Mouse (Mus musculus): Measurements from ENCODE around the gene Pcnx3. TPM values are rescaled to one million over a fixed set of nuclear protein-coding genes. Genes with fewer than 3 reads are reported as not detected.

The Pcnx3 gene
- total RNA-seq, 2 experiments from 2014 or later = 34.7 to 37.9 TPM

Small RNA genes within 50 kb of the gene (microRNA-seq; reads per million reads assigned to microRNA genes)
- 0 to 0.70 reads per million in 2 experiments for gene Mir6987

Other genes starting within 250 kb of the Pcnx3 start
- gene Fosl1, start 241.4 kb downstream of the Pcnx3 start, total RNA-seq (2021) = not detected
- 10 to 100 TPM; 12.5 to 14.5 TPM for gene Ccdc85b, start 231.0 kb downstream of the Pcnx3 start, total RNA-seq (2021)
- gene Fibp, start 228.3 kb downstream of the Pcnx3 start, total RNA-seq (2021) = 10 to 100 TPM; 90.2 to 91.5 TPM
- under 1 TPM; 0.41 to 0.45 TPM for gene Ctsw, start 220.4 kb downstream of the Pcnx3 start, total RNA-seq (2021)
- 10 to 100 TPM; 28.6 to 32.7 TPM for gene Efemp2, start 215.0 kb downstream of the Pcnx3 start, total RNA-seq (2021)
- 10 to 100 TPM; 24.3 to 25.5 TPM for gene Mus81, start 200.5 kb downstream of the Pcnx3 start, total RNA-seq (2021)
- 100 to 1,000 TPM; 497 to 519 TPM for gene Cfl1, start 198.5 kb downstream of the Pcnx3 start, total RNA-seq (2021)
- 1 to 10 TPM in 1 of 2 experiments, under 1 TPM in 1; 0.69 to 1.2 TPM for gene 1700020D05Rik, start 185.1 kb downstream of the Pcnx3 start, total RNA-seq (2021)
- 1 to 10 TPM; 6.1 to 7.7 TPM for gene Snx32, start 178.4 kb downstream of the Pcnx3 start, total RNA-seq (2021)
- gene Ovol1, start 128.3 kb downstream of the Pcnx3 start, total RNA-seq (2021) = not detected
- gene Ap5b1, start 120.9 kb downstream of the Pcnx3 start, total RNA-seq (2021) = 1 to 10 TPM; 4.1 to 4.5 TPM
- 10 to 100 TPM; 63.6 to 76.0 TPM for gene Rnaseh2c, start 87.0 kb downstream of the Pcnx3 start, total RNA-seq (2021)
- gene Kat5, start 78.7 kb downstream of the Pcnx3 start, total RNA-seq (2021) = 10 to 100 TPM; 34.2 to 43.5 TPM
- 10 to 100 TPM; 32.6 to 38.2 TPM for gene Rela, start 51.4 kb downstream of the Pcnx3 start, total RNA-seq (2021)
- gene Sipa1, start 25.2 kb downstream of the Pcnx3 start, total RNA-seq (2021) = 10 to 100 TPM; 44.2 to 49.6 TPM
- gene Map3k11, start 166 bp downstream of the Pcnx3 start, total RNA-seq (2021) = 10 to 100 TPM; 41.3 to 47.8 TPM
- gene Kcnk7, start 15.5 kb upstream of the Pcnx3 start, total RNA-seq (2021) = not detected
- gene Ehbp1l1, start 37.4 kb upstream of the Pcnx3 start, total RNA-seq (2021) = 100 to 1,000 TPM; 154 to 161 TPM
- gene Fam89b, start 40.7 kb upstream of the Pcnx3 start, total RNA-seq (2021) = 10 to 100 TPM; 44.0 to 47.7 TPM
- gene Ltbp3, start 52.0 kb upstream of the Pcnx3 start, total RNA-seq (2021) = 10 to 100 TPM; 77.0 to 79.2 TPM
- 10 to 100 TPM; 63.4 to 65.7 TPM for gene Scyl1, start 82.5 kb upstream of the Pcnx3 start, total RNA-seq (2021)
- 10 to 100 TPM; 19.0 to 20.5 TPM for gene Frmd8, start 186.4 kb upstream of the Pcnx3 start, total RNA-seq (2021)
- 1 to 10 TPM; 4.6 to 5.9 TPM for gene Slc25a45, start 188.9 kb upstream of the Pcnx3 start, total RNA-seq (2021)
- 1 to 10 TPM; 1.1 to 1.2 TPM for gene Tigd3, start 205.2 kb upstream of the Pcnx3 start, total RNA-seq (2021)
- 100 to 1,000 TPM; 100 to 101 TPM for gene Dpf2, start 224.1 kb upstream of the Pcnx3 start, total RNA-seq (2021)
- 10 to 100 TPM; 14.0 to 16.0 TPM for gene Cdc42ep2, start 235.9 kb upstream of the Pcnx3 start, total RNA-seq (2021)